Mouse (Mus musculus): ENCODE measurements around the gene Ano9. TPM values are rescaled to one million over a fixed set of nuclear protein-coding genes. Genes with fewer than 3 reads are reported as not detected.

Gene Ano9
- polyA plus RNA-seq, 1 experiment from 2014 or later, result not detected

- 94% methylated on average over 15 of the region's 15 CpGs for WGBS
- H3K4me2 ChIP-seq (replicated peaks), result no peak within 1 kb of the TSS
- no peak for ATAC-seq (ENCODE audit: low FRiP score, low read depth)
Measured at GRCm38 (mm10) chr7:141077841-141078240, 39.8 kb downstream of the Ano9 start, which contains the start of gene Pkp3. Gene Pkp3, plus strand, starts transcription at chr7:141078218.

GRCm38 (mm10) chr7:141073782-141074181 is 43.8 kb downstream of the Ano9 start:
- H3K9ac ChIP-seq, result no peak overlapping the region
- H3K4me3 ChIP-seq, result no peak overlapping the region
- no peak overlapping the region for H3K27ac ChIP-seq
- no peak for ATAC-seq (ENCODE audit: low FRiP score, low read depth)
- H3K4me1 ChIP-seq, result peaks cover 13% of the 10 kb centered on the region; the same call in 1 of the 2 replicates
- WGBS, result 84% methylated on average over 4 of the region's 4 CpGs
- H3K4me2 ChIP-seq (replicated peaks), result no peak overlapping the region
- H3K9me3 ChIP-seq, result no peaks in the 10 kb centered on the region
- H3K27me3 ChIP-seq (replicated peaks), result peaks cover 18% of the 10 kb centered on the region
- peaks cover 2% of the 10 kb centered on the region for H3K36me3 ChIP-seq

More at GRCm38 (mm10) chr7:141077841-141078240, 39.8 kb downstream of the Ano9 start, which contains the start of gene Pkp3:
- H3K36me3 ChIP-seq, result no peaks in the 10 kb centered on the region
- H3K27me3 ChIP-seq (replicated peaks), result peaks cover 18% of the 10 kb centered on the region
- H3K4me1 ChIP-seq, result no peaks in the 10 kb centered on the region
- H3K9me3 ChIP-seq, result no peaks in the 10 kb centered on the region
- no peak within 1 kb of the TSS for H3K9ac ChIP-seq
- H3K4me3 ChIP-seq, result no peak within 1 kb of the TSS
- no peak within 1 kb of the TSS for H3K27ac ChIP-seq

DNA sequence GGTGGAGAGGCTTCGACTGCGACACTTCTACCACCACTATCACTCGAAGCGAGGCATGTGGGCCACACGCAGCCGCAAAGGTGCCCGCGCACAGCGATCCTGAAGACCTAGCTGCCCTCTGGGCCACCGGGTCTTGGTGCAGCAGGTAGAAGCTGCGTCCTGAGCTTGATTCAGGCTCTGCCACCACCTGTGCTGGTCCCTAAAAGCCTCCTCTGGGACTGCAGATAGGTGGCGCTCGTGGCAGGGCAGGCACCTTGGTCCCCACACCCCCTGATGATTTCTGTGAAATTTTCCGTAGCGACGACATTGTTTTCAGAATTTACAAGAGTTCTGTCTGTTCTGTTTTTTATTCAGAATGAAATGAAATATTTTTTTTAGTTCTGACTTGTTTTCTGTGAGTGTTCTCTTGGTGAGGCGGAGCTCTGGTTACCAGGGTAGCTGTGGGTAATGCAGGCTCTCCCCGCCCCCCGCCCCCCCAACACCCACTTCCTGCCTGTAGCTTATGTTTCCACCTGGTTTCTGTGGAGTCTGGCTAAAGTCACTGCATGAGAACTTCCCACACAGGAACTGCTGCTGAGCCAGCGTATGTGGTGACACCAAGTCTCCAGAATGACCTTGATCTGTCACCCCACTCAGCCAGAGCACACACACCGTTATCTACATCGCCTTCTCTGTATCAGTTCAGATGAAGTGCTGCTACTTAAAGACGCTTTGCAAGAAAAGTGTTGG is 45.4 kb downstream of the Ano9 start:
- no peak for ATAC-seq (ENCODE audit: low FRiP score, low read depth)
- peaks cover 18% of the 10 kb centered on the region for H3K27me3 ChIP-seq (replicated peaks)
- H3K27ac ChIP-seq, result no peak overlapping the region
- no peak overlapping the region for H3K4me3 ChIP-seq
- peaks cover 18% of the 10 kb centered on the region for H3K36me3 ChIP-seq
- 35% methylated on average over 23 of the region's 23 CpGs for WGBS
- peaks cover 13% of the 10 kb centered on the region; the same call in 1 of the 2 replicates for H3K4me1 ChIP-seq
- no peak overlapping the region for H3K9ac ChIP-seq
- no peak overlapping the region for H3K4me2 ChIP-seq (replicated peaks)
- no peaks in the 10 kb centered on the region for H3K9me3 ChIP-seq

- 2% methylated on average over 51 of the region's 51 CpGs for WGBS
- ATAC-seq (ENCODE audit: low FRiP score, low read depth), result peak; percentile 45
Measured at GRCm38 (mm10) chr7:141070058-141070862, 47.3 kb downstream of the Ano9 start.

GRCm38 (mm10) chr7:141068351-141068750 is 49.3 kb downstream of the Ano9 start:
- Histone ChIP-seq H3K27ac (no peak overlapping the region), H3K4me3 (no peak overlapping the region), H3K9me3 (no peaks in the 10 kb centered on the region), H3K27me3 (replicated peaks) (peaks cover 15% of the 10 kb centered on the region), H3K9ac (no peak overlapping the region), H3K36me3 (peaks cover 55% of the 10 kb centered on the region), H3K4me2 (replicated peaks) (no peak overlapping the region), H3K4me1 (peaks cover 13% of the 10 kb centered on the region; the same call in 1 of the 2 replicates)
- WGBS, result 83% methylated on average over 19 of the region's 19 CpGs
- ATAC-seq (ENCODE audit: low FRiP score, low read depth), result no peak

More at GRCm38 (mm10) chr7:141070058-141070862, 47.3 kb downstream of the Ano9 start:
- H3K36me3 ChIP-seq, result peaks cover 36% of the 10 kb centered on the region
- H3K4me2 ChIP-seq (replicated peaks), result peak overlapping the region; percentile 68
- no peaks in the 10 kb centered on the region for H3K9me3 ChIP-seq
- H3K27me3 ChIP-seq (replicated peaks), result peaks cover 15% of the 10 kb centered on the region
- peak overlapping the region; percentile 47 for H3K9ac ChIP-seq
- peak overlapping the region; percentile 25; the same call in 1 of the 2 replicates for H3K4me3 ChIP-seq
- H3K27ac ChIP-seq, result no peak overlapping the region
- H3K4me1 ChIP-seq, result peaks cover 13% of the 10 kb centered on the region; the same call in 1 of the 2 replicates

DNA sequence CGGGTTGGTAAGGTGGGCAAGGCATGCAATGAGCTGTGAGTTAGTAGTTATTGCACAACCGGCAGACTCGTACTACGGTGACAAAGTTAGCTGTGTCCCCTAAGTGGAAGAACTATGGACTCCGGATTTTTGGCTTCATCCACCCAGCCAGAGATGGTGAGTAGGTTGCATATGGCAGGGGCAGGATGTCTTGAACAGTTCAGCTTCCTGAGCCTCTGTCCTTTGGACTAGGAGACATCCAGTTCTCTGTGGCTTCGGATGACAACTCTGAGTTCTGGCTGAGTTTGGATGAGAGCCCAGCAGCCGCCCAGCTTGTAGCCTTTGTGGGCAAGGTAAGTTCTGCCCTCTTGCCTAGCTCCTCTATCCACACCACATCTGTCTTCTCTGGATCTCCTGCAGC is 53.0 kb downstream of the Ano9 start:
- Histone ChIP-seq H3K9me3 (no peaks in the 10 kb centered on the region), H3K27ac (no peak overlapping the region), H3K4me2 (replicated peaks) (no peak overlapping the region), H3K4me1 (peaks cover 24% of the 10 kb centered on the region), H3K36me3 (peaks cover 60% of the 10 kb centered on the region), H3K9ac (no peak overlapping the region), H3K27me3 (replicated peaks) (no peaks in the 10 kb centered on the region), H3K4me3 (no peak overlapping the region)
- WGBS, result 91% methylated on average over 7 of the region's 7 CpGs
- ATAC-seq (ENCODE audit: low FRiP score, low read depth), result no peak

DNA sequence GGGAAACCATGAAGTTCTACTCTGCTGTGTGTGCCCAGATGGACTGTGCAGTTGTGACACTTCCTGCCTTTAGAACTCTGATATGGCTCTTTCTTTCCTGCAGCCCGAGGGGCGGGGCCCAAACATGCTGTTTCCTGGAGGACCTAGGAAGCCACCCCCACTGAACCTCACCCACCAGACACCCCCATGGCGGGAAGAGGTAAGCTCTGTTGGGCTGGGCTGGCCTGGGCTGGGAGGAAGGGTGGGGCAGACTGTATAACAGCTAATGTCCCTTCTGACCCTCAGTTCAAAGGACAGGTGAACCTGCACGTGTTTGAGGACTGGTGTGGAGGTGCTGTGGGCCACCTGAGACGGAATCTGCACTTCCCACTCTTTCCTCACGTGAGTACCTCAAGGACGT is 53.4 kb downstream of the Ano9 start:
- H3K36me3 ChIP-seq, result peaks cover 60% of the 10 kb centered on the region
- 84% methylated on average over 7 of the region's 7 CpGs for WGBS

GRCm38 (mm10) chr7:141063353-141063752 is 54.3 kb downstream of the Ano9 start:
- H3K4me3 ChIP-seq, result no peak overlapping the region
- no peak overlapping the region for H3K4me2 ChIP-seq (replicated peaks)
- H3K9me3 ChIP-seq, result no peaks in the 10 kb centered on the region
- WGBS, result 85% methylated on average over 3 of the region's 3 CpGs
- H3K9ac ChIP-seq, result no peak overlapping the region
- peaks cover 54% of the 10 kb centered on the region for H3K36me3 ChIP-seq
- no peaks in the 10 kb centered on the region for H3K27me3 ChIP-seq (replicated peaks)
- H3K27ac ChIP-seq, result no peak overlapping the region
- H3K4me1 ChIP-seq, result peaks cover 22% of the 10 kb centered on the region
- ATAC-seq (ENCODE audit: low FRiP score, low read depth), result no peak

More for the DNA sequence above, 53.4 kb downstream of the Ano9 start:
- H3K9me3 ChIP-seq, result no peaks in the 10 kb centered on the region
- no peak overlapping the region for H3K4me2 ChIP-seq (replicated peaks)
- H3K4me3 ChIP-seq, result no peak overlapping the region
- peaks cover 22% of the 10 kb centered on the region for H3K4me1 ChIP-seq
- H3K27me3 ChIP-seq (replicated peaks), result no peaks in the 10 kb centered on the region
- no peak for ATAC-seq (ENCODE audit: low FRiP score, low read depth)
- H3K9ac ChIP-seq, result no peak overlapping the region
- H3K27ac ChIP-seq, result no peak overlapping the region

DNA sequence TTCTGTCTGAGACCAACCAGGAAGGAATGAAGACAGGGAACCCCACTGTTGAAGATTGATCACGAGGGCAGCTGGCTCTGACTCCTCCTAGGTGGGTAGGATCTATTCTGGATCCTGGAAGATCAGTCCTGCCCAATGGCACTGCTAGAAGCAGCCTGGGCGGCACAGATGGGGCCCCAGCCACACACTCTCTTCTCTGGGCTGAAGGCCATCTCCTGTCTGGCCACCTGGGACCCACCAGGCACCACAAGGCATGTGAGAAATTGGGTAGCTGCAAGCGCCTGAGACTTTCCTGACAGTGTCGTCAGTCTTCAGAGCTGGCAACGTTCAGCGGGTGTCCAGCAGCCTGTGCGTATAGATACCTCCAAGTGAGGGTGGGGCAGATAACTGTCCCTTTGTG is 55.1 kb downstream of the Ano9 start:
- H3K9me3 ChIP-seq, result no peaks in the 10 kb centered on the region
- 87% methylated on average over 7 of the region's 7 CpGs for WGBS
- H3K4me3 ChIP-seq, result no peak overlapping the region
- peaks cover 22% of the 10 kb centered on the region for H3K4me1 ChIP-seq
- peak overlapping the region; percentile 91 for H3K4me2 ChIP-seq (replicated peaks)
- H3K36me3 ChIP-seq, result peaks cover 46% of the 10 kb centered on the region
- no peak overlapping the region for H3K27ac ChIP-seq
- H3K27me3 ChIP-seq (replicated peaks), result no peaks in the 10 kb centered on the region
- no peak for ATAC-seq (ENCODE audit: low FRiP score, low read depth)
- H3K9ac ChIP-seq, result peak overlapping the region; percentile 5; the same call in 1 of the 2 replicates

DNA sequence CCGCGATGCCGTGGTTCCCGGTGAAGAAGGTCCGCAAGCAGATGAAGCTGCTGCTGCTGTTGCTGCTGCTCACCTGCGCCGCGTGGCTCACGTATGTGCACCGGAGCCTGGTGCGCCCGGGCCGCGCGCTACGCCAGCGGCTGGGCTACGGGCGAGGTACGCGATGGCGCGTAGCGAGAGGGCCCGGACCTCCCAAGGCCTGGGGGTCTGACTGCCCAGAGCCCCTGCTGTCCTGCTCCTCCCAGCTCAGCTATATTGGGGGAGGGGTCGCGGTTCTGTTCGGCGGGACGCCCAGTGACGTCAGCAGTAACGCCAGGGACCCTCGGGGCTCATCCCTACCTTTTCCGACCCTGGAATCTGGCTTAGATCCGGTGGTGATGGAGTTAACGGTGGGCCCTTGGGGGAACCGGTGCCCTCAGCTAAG is 56.3 kb downstream of the Ano9 start:
- peaks cover 22% of the 10 kb centered on the region for H3K4me1 ChIP-seq
- H3K4me2 ChIP-seq (replicated peaks), result peak overlapping the region; percentile 91
- peak overlapping the region; percentile 87 for H3K4me3 ChIP-seq
- no peaks in the 10 kb centered on the region for H3K27me3 ChIP-seq (replicated peaks)
- under 1% methylated on average over 37 of the region's 37 CpGs for WGBS
- H3K27ac ChIP-seq, result peak overlapping the region; percentile 68
- H3K36me3 ChIP-seq, result peaks cover 34% of the 10 kb centered on the region
- peak overlapping the region; percentile 95 for H3K9ac ChIP-seq
- H3K9me3 ChIP-seq, result no peaks in the 10 kb centered on the region
- ATAC-seq (ENCODE audit: low FRiP score, low read depth), result peak; percentile 64

DNA sequence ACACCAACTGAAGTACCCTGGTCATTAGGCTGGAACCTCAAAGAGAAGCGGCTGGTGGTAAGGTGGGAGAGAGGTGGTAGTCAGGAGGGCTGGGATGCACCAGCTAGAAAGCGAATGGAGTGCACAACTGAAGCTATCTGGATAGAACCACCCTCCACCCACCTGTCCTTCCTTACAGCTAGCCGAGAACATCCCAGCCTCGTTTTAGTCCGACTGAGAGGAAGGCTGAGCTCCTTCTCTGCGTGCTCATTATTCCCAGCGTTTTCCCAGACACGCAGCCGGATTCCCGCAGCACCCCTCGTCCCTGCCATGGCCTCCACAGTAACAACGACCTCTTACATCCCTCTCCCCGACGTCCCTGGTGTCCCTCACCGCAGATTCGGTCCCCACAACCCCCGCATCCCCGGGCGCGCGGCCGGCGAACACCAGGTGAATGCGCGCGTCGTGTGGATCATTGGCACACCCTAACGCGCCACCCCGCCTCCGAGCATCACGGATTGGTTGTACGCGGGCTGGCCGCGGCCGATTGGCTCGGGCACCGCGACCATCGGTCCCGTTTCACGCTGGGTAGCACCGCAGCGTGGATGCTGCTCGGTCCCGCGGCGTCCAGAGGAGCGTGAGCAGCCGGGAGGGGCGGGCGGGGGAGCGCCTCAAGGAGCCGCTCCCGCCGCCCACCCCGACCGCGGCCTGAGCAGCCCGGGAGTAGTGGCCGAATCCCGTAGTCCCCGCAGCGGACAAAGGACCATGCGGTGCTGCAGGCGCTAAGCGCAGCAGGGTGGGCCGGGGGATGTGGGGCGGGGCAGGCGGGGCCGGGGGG is 57.0 kb downstream of the Ano9 start, which contains the start of gene B4galnt4:
TSS of gene B4galnt4 (plus strand) at position 679 of the 817 bp plus-strand sequence.
- ATAC-seq (ENCODE audit: low FRiP score, low read depth), result peak; percentile 99
- Histone ChIP-seq H3K4me1 (peaks cover 22% of the 10 kb centered on the region), H3K27ac (peak within 1 kb of the TSS; percentile 68), H3K36me3 (peaks cover 27% of the 10 kb centered on the region), H3K4me3 (peak within 1 kb of the TSS; percentile 87), H3K9ac (peak within 1 kb of the TSS; percentile 95), H3K4me2 (replicated peaks) (peak within 1 kb of the TSS; percentile 91), H3K9me3 (0 out of 2 replicates have a peak, but pooled peaks cover 3% of the 10 kb centered on the region), H3K27me3 (replicated peaks) (no peaks in the 10 kb centered on the region)
- WGBS, result 1% methylated on average over 69 of the region's 72 CpGs
